Mouse (Mus musculus) WW6 (cell line): ENCODE data around the gene Plekhg5.

Experiments
- DNase-seq: peaks from one replicate; pipeline ENCODE4 v3.0.0-alpha.2; 2013; ENCODE audit warnings: low read depth, low spot score

The Plekhg5 gene

DNA sequence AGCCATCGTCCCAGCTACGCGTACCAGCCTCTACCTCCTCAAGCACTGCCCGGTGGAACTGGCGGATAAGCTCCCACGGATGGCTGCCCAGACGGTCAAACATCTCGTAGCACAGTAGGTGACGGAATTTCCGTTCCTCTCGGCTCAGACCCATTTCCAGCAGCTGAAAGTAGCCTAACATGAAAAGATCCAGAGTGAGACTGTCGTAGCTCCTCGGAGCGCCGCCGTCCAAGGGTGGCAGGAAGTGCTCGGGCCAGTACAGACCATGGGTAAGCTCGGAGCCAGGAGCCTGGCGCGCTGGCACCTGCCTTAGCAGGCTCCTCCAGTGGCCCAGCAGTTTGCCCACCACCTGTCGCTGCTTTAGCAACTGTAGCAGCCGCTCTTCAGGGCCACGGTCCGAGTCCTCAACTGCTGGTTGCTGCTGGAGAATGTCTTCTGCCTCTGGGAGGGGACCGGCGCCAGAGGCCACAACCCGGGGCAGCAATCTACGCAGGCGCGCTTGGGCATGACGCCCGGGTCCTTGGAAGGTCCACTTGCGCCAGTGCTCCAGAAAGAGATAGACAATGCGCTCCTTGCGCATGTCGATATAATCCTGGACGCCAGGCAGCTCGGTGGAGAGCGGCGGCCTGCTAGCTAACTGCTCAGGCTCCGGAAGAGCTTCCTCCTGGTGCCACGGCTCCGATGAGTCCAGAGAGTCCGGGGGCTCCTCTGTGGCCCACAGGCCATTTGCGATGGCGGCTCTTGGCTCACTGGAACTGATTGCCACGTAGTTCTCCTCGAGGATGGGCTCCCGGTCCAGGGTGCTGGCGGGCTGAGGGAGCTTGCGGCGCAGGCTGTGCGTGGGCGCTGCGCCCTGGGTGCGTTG, 53.1 kb downstream of the Plekhg5 start:
- DNase-seq = no peak

DNA sequence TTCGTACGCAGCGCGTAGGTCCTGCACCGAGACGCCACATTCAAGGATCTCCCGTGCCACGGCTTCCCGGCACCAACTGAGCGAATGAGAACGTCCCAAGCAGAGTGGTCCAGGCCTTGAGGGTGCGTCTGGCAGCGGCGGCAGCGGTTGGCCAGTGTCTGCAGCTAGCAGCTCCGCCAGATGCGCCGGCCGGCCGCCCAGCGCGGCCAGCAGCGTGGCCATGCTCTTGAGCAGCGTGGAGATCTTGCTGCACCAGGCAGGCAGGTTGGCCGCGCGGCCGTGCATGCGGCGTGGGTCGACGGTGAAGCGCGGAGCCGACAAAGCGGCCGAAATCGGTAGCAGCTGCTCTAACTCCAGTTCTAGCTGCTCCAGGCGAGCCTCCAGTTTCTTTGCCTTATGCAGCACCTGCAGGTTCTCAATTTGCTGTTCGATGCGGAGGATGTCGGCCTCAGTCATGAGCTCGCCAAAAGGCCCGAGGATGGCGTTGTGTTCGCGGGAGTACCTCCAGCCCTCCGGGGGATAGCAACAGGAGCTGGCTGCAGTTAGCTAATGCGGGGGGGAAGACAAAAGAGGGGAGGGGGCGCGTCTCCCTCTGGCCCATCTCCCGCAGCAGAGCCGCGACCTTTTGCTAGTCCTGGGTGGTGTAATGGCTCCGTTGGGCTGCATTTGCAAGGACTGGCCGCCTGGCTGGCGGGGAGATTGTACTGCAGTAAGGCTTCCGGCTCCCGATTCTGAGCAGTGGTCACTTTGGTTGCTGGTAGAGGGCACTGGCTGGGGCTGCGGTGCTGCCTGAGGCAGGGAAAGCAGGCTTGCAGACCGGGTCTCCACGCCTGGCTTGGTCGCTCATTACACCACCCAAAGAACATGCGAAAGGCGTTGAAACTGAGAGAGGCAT, 54.0 kb downstream of the Plekhg5 start:
- DNase-seq = no peak

DNA sequence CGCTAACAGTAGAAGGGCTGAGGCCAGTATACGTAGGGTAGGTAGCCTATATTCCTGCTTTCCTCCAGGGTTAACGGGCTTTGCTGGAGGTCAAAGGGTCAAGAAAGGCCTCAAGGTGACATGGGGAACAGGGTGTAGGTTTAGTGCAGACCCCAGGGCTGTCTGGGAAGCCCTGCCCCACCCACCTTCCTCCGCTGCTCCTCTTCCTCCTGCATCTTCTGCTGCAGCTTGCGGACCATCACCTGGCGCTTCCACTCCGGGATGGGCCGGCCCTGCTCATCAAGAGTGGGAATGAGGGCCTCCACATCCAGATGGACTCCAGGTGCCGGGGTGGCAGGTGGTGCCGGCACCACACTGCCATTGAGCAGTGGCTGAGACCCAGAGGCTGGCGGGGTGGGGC, 55.6 kb downstream of the Plekhg5 start:
- DNase-seq = no peak

DNA sequence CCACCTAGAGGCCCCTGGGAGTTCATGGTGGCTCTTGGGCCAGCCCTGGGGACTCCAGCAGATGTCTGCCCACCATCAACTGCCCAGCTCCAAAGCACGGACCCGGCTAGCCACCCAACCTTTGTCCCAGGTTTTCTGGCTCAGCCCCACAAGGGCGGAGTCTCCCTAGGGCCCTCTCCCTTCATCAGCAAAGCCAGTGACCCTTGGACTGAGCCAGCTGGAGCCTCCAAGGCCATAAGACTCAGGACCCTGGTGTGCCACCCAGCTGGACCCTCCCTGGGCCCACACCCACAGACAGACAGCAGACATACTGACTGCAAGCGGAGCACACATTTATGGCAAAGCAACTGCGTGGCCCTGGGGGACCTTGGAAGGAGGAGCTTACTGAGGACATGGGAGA, 56.5 kb downstream of the Plekhg5 start:
- DNase-seq = no peak

DNA sequence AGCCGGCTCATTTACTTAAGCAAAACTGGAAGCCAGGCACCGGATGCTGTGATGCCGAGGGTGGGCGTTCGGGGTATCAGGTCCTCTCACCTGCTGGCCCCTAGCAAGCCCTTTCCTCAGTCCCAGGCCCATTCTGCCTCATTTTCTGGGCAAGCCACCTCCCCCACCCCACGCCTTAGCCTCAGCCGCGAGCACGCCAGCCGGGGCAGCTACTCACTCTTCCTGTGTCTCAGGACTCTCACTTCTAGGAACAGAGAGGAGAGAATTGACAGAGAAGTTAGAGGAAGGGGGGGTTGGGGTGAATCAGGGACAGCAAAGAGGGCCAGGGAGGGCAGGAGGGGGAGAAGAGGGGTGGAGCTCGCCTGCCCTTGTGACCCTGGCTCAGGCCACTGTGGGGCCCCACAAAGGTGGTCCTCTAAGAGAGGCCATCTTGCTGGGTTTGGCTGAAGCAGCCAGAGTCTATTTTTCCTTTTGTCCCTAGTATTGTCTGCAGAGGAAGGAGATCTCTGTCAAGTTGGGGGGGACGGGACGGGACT, 57.2 kb downstream of the Plekhg5 start:
- DNase-seq = no peak

DNA sequence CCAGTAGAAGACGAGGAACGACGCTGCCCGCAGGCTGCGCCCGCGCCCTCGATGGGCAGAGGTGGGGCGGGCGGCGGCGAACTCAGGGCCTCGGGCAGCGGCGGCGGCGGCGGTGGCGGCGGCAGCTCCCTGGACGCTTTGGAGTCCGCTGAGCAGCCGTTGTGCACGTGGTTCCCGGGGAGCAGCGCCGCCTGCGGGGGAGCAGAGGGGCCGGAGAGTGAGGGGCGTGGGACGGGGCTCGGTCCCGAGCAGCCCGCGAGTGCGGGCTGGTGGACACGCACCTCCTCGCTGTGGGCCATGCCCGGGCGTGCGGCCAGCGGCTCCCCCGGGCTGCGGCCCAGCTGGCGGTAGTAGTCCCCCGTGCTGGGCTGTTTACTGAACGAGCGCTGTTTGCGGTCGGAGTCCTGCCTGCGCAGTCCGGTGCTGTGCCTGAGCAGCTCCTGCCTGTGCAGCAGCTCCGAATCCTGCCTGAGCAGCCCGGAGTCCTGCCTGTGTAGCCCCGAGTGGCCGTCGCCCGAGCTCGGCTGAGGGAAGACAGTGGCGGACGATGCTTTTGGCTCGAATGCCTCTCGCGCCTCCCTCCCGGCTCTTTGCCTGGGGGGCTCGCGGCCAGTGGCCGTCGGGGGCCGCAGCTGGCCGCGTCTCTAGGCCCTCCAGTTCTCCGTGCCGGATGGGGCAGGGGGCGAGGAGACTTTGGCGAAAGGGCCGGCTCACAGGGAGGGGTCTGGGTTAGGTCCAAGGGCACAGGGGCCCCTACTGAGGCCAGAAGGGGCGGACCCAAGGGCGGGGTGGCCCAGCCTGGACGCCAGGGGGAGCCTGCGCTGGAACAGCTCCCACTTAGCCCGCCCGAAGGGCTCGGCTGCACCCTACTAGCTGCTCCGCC, 58.7 kb downstream of the Plekhg5 start:
- no peak for DNase-seq

DNA sequence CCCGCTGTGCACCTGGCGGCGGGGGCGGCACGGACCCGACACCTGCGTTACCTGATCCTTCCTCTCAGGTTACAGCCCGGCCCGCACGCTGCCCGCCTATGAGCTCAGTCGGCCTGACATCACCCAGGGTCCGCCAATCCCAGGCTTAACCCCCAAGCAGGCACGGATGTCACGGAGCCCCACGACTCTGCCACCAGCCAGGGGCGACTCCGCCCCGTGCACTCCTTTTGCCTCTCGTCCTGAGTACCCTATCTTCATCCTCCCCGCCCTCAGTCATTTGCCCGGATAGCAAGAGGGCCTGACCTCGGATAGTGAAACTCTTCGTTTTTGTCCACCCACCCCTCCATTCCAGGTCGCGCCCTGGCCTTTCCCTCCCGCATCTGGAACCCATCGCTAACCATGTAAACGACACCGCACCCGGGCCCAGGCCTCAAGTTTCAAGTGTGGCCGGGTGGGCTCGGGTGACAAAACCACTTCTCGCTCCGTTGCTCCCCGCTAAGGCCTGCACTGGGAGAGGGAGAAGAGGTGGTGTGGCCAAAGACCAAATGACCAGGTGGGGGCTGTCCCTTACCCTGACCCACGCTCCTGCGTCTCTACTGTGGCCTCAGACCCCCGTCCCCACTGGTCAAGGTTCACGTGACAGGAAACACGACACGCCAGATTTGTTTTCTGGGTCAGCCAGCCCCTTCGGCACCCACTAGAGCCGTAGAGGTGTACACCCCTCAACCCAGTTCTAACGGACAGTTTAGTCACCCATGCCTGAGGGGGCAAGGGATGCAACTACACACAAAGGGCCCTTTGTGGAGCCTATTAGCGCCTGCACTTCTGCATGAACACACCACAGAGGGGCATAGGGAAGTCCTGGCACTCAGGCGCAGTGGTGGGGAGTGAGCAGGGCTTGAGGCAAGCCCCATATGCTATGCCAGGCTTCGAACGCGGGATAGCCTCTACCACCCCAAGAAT, 59.8 kb downstream of the Plekhg5 start:
- no peak for DNase-seq

DNA sequence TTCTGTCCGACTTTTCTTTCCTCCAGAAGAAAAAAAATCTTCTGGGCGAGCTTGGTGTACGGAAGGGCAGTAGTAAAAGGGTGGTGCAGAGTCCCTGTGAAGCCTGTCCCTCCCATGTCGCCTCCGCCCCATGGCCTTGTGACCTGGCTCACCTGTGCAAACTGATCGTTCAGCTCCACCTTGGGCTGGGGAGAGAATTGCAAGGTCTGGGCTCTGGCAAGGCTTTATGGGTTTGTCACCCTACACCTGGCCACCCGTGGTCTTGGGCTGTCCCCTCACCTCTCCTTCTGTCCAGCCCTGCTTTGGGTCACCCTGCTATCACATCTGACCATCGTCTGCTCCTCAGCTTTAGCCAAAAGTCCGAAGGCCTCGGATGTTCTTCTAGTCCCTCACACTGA, 60.5 kb downstream of the Plekhg5 start:
- no peak for DNase-seq

DNA sequence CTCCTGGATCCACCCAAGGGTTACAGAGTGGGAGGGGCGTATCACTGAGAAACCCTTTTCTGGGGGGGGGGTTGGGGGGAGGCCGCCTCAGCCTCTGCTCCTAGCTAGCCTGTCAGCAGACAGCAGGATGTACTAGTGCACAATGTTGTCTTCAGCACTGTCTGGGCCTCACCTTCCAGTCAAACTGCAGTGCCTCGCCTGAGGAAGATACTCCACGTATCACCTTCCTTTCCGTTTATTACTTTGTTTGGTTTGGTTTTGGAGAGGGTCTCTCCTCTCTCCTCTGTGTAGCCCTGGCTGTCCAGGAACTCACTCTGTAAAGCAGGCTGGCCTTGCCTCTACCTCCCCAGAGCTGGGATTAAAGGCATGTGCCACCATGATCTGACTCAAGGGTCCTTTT, 60.9 kb downstream of the Plekhg5 start:
- DNase-seq = no peak

DNA sequence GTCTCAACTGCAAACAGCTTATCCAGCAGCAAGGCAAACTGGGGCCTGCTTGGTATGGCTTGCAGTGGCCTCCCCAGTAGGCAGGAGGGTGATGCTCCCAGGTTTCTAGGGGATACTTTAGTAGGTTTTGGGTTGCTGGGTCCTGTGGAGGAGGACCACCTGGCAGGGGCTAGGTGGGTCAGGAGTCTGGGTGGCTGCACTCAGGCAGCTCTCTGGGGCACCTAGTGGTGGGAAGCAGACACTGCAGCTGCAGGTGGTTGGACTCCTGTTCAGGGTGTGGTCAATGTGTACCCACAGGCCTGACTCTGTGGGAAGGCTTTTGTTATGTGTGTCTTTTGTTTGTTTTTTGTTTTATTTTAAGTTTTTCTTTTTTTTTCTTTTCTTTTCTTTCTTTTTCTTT, 62.2 kb downstream of the Plekhg5 start:
- DNase-seq = no peak

DNA sequence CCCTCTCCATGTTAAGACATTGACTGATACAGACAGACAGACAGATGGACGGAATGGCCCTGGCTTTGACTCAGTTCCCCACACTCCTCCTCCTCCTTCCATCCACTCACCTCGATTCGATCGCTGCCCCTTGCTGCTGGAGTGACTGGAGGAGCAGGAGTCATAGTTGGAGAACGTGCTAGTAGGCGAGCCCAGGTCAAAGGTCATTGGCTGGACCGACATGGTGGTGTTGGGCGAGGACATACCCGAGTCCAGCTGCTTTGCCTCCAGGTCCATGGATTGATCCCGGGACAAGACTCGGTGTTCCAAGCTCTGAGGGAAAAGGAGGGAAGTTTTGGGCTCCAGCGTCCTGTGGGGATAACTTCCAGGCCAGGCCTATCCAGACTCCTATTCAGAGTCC, 63.1 kb downstream of the Plekhg5 start:
- DNase-seq = no peak

DNA sequence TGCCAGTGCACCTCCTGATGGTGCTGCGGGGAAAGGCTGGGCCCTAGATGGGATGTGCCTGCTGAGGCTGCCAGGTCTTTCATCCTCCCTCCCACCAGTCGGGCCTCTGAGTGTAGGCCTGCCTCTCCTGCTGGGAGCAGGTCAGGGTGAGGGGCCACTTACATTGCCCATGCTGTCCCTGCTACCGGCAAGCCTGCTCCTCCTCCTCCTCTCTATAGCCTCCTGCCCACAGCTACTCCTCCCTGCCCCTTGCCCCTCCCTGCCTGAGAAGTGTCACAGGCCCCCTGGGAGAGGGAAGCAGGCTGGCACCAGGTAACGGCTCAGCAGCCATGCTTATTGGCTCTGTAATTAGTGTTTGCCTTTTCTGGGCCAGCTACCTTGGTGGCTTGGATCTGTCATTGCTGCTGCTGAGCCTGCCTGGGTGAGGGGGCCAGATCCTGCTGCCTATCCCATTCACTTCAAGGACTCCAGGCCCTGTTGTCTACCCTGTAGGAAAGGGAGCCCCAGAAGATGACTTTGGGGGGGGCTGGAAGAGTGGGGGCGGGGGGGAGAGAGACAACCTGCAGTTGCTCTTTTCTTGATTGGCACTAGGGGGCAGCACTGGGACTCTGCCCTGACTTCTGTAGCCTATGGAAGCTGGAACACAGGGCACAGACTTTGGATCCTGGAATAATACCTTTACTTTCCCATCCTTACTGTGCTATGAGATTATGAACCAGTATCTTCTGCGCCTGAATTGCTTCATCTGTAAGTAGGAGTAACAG, 64.0 kb downstream of the Plekhg5 start:
- DNase-seq = no peak

DNA sequence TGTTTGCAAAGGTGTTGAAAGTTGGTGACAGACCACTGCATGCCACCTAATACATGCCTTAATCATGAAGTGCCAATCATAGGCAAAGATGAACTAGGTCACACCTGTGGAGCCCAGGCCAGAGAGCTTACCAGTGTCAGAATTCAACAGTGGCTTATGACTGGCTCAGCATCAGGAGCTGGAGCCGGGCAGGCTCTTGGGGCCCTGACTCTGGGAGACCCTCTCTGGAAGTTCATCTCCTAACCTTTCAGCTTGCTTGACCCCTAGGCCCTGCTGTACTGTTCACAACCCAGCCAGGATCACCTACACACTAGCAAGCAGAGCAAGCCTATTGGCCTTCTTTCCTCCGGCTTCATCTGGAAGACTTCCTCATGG, 64.6 kb downstream of the Plekhg5 start:
- no peak for DNase-seq

DNA sequence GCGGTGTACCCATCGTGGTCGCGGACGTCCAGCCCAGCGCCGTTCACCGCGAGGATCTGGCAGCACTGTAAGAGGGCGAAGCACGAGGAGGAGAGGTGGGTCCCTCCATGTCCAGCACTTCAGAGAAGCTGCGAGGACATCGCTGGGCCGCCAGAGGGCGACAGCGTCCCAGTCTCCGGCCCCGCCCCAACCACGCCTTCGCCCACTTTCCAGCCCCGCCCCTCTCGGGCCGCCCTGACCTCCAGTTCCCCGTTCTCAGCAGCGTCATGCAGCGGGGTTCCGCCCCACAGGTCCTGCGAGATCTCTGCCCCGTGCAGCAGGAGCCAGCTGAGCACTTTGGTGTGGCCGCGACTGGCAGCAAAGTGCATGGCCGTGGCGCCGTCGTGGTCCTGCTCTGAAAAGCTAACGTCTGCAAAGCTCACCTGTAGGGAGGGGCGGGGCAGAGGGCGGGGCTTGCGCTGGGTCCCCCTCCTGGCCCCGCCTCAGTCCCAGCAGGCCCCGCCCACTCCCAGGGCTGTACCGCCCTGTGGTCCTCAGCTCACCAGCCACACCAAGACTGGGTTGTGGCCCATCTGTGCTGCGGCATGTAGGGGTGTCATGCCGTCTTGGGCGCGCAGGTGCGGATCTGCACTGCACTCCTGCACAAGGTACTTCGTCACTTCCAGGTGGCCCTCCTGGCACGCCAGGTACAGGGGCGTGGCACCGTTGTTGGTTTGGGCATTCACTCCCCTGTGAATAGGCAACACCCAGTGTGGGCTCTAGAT, 66.4 kb downstream of the Plekhg5 start:
- no peak for DNase-seq

DNA sequence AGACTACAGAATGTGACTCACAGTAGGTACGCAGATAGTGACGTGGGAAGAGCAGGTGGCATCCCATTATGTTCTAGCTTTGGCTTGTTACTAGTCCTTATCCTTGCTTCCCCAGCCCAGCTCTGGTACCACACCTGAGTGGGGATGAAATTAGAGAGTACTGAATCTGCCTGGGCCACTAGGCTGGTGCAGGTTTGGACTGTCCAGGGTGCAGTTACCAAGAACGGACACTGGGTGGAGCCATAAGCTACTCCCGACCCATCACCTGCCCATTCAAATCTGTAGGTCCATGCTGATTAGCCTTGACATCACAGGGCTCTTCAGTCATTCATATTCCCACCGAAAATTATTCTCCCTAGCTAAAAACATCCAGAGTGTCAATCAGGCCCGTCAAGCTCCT, 68.1 kb downstream of the Plekhg5 start:
- DNase-seq = no peak

DNA sequence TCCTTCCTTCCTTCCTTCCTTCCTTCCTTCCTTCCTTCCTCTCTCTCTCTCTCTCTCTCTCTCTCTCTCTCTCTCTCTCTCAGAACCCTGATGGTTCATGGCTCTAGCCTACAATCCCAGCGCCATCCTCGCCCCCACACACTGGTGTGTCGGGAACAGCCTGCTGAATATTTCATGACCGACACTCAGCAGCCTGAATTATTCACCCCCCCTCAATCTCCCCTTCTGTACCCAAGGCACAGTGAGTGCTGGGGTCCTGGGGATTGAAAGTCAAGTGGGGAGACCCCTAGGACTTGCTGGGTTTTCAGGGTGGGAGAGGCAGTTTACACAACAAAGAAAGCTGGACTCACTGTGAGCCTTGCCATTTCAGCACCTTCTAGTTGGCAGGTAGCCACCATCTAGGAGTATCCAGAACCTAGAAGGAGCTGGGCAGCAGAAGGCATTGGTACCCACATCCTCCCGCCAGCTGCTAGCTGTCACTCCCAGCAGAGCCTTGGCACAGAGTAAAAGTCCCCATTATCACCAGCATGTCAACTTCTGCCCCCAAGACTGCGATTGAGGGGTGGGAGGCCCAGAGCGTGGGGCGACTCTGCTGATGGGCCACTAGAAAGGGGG, 69.3 kb downstream of the Plekhg5 start:
- no peak for DNase-seq

DNA sequence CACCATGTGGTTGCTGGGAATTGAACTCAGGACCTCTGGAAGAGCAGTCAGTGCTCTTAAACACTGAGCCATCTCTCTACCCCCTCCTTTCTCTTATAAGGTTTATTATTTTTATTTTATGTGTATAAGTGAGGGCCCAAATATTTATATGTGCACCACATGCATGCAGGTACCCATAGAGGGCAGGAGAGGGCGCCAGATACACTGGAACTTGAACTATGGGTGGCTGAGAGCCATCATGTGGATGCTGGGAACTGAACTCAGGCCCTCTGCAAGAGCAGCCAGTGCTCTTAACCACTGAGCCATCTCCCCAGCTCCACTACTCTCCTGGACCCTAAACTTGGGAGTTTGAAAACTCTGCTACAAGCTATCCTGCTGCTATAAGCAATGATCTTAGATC, 71.3 kb downstream of the Plekhg5 start:
- DNase-seq = no peak

DNA sequence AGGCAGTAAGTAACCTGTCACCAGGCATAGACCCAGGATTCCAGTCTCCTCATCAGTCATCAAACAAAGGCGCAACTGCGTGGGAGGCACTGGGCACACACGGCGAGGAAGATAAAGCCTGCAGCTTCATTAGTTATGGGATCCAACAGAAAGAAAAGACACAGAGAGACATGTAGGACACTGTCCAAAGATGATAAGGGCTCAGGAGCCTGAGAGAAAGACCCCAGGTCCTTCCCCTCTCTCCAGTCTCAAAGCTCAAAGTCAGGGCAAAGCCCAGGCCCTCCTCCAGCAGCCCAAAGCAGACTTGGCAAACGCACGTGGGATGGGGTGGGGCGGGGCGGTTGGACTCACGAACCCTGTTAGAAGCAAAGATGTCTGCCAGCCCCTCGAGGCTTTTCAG, 73.2 kb downstream of the Plekhg5 start:
- DNase-seq = no peak
